Mouse (Mus musculus) spleen, adult 2 months (tissue): ENCODE data around the gene Bahcc1.

Experiments used
- CTCF ChIP-seq: fragments of 200-500 bp; IDR thresholded peaks from 2 replicates; pipeline ENCODE4 v1.5.1; 2011; ENCODE audit warnings: mild to moderate bottlenecking, inconsistent platforms; ENCODE audit not compliant: insufficient read depth, insufficient read length, insufficient replicate concordance; ENCODE audit errors: extremely low read depth
- POLR2A ChIP-seq: fragments of 200-500 bp; IDR thresholded peaks from 2 replicates; pipeline ENCODE4 v1.6.1; 2011; ENCODE audit warnings: low read depth, low read length, inconsistent platforms

DNA sequence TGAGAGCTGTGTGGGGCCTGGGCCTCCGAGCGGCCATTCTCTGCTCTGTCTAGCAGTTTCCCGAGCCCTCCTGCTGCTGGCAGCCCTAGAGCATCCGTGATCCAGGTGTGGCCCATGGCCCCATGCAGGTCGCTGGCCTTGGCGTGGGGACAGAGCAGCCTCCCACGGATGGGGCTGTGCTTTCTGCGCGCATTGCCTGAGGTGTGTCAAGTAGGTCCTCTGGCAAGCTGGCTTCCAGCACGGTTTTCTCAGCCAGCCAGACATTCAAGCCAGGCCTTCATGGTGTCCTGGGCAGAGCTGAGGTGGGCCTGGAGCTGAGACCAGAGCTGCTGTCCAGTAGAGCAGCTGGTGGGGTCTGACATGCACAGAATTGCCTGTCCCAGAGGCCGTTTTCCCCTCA, 21.7 kb downstream of the Bahcc1 start:
- TF ChIP-seq CTCF (no peak), POLR2A (no peak)
